Mouse (Mus musculus) heart, postnatal 0 days (tissue): ENCODE data around the gene Insyn1.

ENCODE experiments used
- CTCF ChIP-seq: IDR thresholded peaks from 2 replicates; pipeline ENCODE4 v1.5.1; 2016; ENCODE audit warnings: antibody characterized with exemption, control low read depth, low read depth
- EP300 ChIP-seq: IDR thresholded peaks from 2 replicates; pipeline ENCODE4 v1.6.1; 2016; ENCODE audit warnings: antibody characterized with exemption, low read depth

DNA sequence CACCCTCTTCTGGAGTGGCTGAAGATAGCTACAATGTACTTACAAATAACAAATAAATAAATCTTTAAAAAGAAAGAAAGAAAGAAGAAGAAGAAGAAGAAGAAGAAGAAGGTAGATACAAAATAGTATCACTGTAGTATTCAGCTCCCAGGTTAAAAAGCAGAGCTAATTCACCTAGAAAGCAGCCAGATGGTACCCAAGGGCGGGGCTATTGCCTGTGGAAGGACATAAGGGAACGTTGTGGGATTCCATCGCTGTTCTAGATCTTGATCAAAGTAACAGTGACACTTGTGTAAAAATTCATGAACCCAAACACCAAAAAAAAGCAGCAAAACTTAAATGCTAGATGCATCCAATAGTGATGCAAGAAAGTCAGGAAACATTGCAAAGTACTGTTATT is 31.6 kb downstream of the Insyn1 start:
- TF ChIP-seq CTCF: no peak
- no peak for TF ChIP-seq EP300
